Mouse (Mus musculus): ENCODE results near the gene Nrd1. TPM values are rescaled to one million over a fixed set of nuclear protein-coding genes. Genes with fewer than 3 reads are reported as not detected.

Gene Nrd1
- polyA plus RNA-seq, 1 experiment from 2014 or later = 71.8 TPM

DNA sequence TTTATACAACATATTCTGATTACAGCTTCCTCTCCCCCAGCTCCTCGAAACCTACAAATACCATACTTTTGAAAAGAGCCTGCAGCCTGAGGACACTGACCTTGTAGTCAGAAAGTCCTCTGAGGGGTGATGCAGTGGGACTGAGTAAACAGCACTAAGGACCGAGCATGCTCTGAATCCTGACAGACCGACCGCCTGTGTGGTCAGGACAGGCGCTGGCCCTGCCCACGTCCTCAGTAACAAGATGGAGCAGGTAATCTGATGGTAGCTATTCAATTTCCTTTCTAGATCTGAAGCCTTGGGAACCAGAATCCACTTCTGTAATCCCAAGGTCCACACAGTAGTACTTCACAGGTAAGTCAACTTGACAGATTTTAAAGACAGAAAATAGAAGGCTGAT lies 108.6 kb downstream of the Nrd1 start:
- Histone ChIP-seq H3K9me3 (ENCODE audit: control insufficient read depth, low read length) (no peaks in the 10 kb centered on the region), H3K36me3 (ENCODE audit: control insufficient read depth, insufficient read depth, low read length) (no peaks in the 10 kb centered on the region), H3K27ac (replicated peaks; ENCODE audit: low read depth, low read length) (no peak overlapping the region), H3K4me3 (replicated peaks; ENCODE audit: low read depth, low read length) (no peak overlapping the region), H3K4me1 (ENCODE audit: control insufficient read depth, insufficient read depth, low read length) (no peaks in the 10 kb centered on the region), H3K4me2 (ENCODE audit: low read length) (no peak overlapping the region), H3K9ac (replicated peaks; ENCODE audit: low read length) (no peak overlapping the region), H3K27me3 (ENCODE audit: control insufficient read depth, insufficient read depth, low read length) (no peaks in the 10 kb centered on the region)
- 81% methylated on average over 6 of the region's 6 CpGs for WGBS
- DNase-seq (no peak), ATAC-seq (ENCODE audit: low FRiP score, low TSS enrichment) (no peak)

DNA sequence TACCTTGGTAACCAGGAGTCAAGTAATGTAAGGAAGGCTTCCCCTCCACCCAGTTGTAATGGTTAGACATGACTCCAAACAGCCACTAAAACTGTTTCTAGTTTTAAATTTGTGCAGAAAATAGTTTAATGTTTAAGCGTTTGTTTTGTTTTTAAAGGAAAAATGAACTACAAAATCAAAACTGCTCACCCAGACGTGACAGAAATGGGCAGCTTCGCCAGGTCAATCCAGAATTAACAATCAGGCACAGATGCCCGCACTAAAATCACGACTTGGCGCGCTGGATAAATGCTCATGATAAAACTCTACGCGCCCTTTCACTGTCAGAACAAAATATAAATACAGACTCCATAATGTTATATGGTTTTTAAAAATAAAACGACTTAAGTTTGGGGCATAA lies 109.2 kb downstream of the Nrd1 start:
- Histone ChIP-seq H3K27ac (replicated peaks; ENCODE audit: low read depth, low read length) (no peak overlapping the region), H3K27me3 (ENCODE audit: control insufficient read depth, insufficient read depth, low read length) (no peaks in the 10 kb centered on the region), H3K4me1 (ENCODE audit: control insufficient read depth, insufficient read depth, low read length) (no peaks in the 10 kb centered on the region), H3K36me3 (ENCODE audit: control insufficient read depth, insufficient read depth, low read length) (no peaks in the 10 kb centered on the region), H3K4me3 (replicated peaks; ENCODE audit: low read depth, low read length) (no peak overlapping the region), H3K9ac (replicated peaks; ENCODE audit: low read length) (no peak overlapping the region), H3K4me2 (ENCODE audit: low read length) (no peak overlapping the region), H3K9me3 (ENCODE audit: control insufficient read depth, low read length) (no peaks in the 10 kb centered on the region)
- WGBS = 94% methylated on average over 10 of the region's 10 CpGs
- DNase-seq = no peak
- ATAC-seq (ENCODE audit: low FRiP score, low TSS enrichment) = no peak

DNA sequence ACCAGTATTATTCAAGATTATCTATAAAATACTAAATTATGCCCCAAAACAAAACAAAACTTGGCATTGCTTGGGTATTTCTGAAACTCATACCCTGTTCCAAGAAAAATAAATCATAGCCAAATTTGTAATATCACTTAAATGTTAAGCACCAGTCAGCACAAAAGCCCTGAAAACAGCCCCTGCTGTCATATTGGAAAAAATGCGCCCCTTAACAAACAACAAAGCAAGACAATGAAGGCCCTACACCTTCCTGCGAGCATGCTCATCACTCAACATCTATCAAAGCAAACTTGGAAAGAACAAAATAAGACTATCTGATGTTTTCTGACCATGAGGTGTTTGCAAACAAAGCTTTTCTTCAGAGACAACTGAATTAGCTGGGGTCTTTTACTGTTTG lies 110.5 kb downstream of the Nrd1 start:
- Histone ChIP-seq H3K9ac (replicated peaks; ENCODE audit: low read length) (no peak overlapping the region), H3K4me1 (ENCODE audit: control insufficient read depth, insufficient read depth, low read length) (no peaks in the 10 kb centered on the region), H3K9me3 (ENCODE audit: control insufficient read depth, low read length) (no peaks in the 10 kb centered on the region), H3K4me3 (replicated peaks; ENCODE audit: low read depth, low read length) (no peak overlapping the region), H3K27me3 (ENCODE audit: control insufficient read depth, insufficient read depth, low read length) (no peaks in the 10 kb centered on the region), H3K27ac (replicated peaks; ENCODE audit: low read depth, low read length) (no peak overlapping the region), H3K36me3 (ENCODE audit: control insufficient read depth, insufficient read depth, low read length) (no peaks in the 10 kb centered on the region), H3K4me2 (ENCODE audit: low read length) (no peak overlapping the region)
- no peak for ATAC-seq (ENCODE audit: low FRiP score, low TSS enrichment)
- 89% methylated on average over 2 of the region's 2 CpGs for WGBS
- no peak for DNase-seq

MicroRNA genes within 50 kb of the gene (microRNA counts, 519-probe panel; counts per million panel counts)
- not detected for microRNA mmu-miR-761

Small RNA genes within 50 kb of the gene (microRNA-seq; reads per million reads assigned to microRNA genes)
- not detected for gene Mir761

Other genes starting within 250 kb of the Nrd1 start
- gene Zfyve9, start 219.9 kb upstream of the Nrd1 start, polyA plus RNA-seq (2014; fragmentation: Nextera tagmentation; extraction: Ambion mirVana) = 7.9 and 13.6 TPM in 2 replicates
- 243 and 255 TPM in 2 replicates for gene Btf3l4, start 167.0 kb upstream of the Nrd1 start, polyA plus RNA-seq (2014; fragmentation: Nextera tagmentation; extraction: Ambion mirVana)
- gene Txndc12, start 166.1 kb upstream of the Nrd1 start, polyA plus RNA-seq (2014; fragmentation: Nextera tagmentation; extraction: Ambion mirVana) = 72.8 and 79.0 TPM in 2 replicates
- gene Kti12, start 152.9 kb upstream of the Nrd1 start, polyA plus RNA-seq (2014; fragmentation: Nextera tagmentation; extraction: Ambion mirVana) = 24.4 and 27.6 TPM in 2 replicates
- gene A730015C16Rik, start 152.0 kb upstream of the Nrd1 start, polyA plus RNA-seq (2014; fragmentation: Nextera tagmentation; extraction: Ambion mirVana) = 1.8 and 2.2 TPM in 2 replicates
- gene Rab3b, start 121.6 kb upstream of the Nrd1 start, polyA plus RNA-seq (2014; fragmentation: Nextera tagmentation; extraction: Ambion mirVana) = 110 and 140 TPM in 2 replicates
- gene Osbpl9, start 201.6 kb downstream of the Nrd1 start, polyA plus RNA-seq (2014; fragmentation: Nextera tagmentation; extraction: Ambion mirVana) = 61.9 and 81.1 TPM in 2 replicates
- gene Calr4, start 233.8 kb downstream of the Nrd1 start, polyA plus RNA-seq (2014; fragmentation: Nextera tagmentation; extraction: Ambion mirVana) = 0.57 and 0.80 TPM in 2 replicates